13 mouse cellular contexts compared by ENCODE assay signal in the genomic region with DNA sequence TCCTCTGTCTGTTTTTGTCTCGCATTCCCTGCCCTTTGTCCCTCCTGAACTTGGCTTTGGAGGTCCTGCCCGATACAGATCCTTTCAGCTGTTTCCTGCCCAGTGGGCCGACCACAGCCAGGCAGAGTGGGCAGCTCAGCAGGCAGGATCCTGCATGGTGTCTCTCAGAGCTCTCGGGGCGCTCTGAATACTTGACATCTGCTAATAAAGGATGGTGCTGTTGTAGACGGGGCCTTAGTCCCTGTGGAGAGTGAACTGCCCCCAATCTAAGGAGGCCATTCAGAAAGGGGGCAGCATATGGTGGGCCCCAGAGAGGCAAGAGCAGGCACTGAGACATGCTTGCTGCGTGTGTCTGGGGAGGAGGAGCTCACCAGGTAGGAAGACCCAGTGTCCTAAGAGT. TPM values are rescaled to one million over a fixed set of nuclear protein-coding genes. Genes with fewer than 3 reads are reported as not detected.
A peak's percentile ranks its signal among the peaks of the same experiment; 100 is the strongest.
DNase-seq lines count a peak whose midpoint lies in the region; ATAC-seq lines count a peak whose summit lies in the region.
"Had no signal": no experiment of that assay in that cellular context is flagged by ENCODE, and none has a peak within 500 bp of the region (broad histone marks: within the 10 kb centered on the region; RNA-seq: fewer than 3 reads in every experiment).

No protein-coding gene starts in this region.

- no peak overlapping the region for H3K4me3 ChIP-seq in heart, embryonic 14.5 days (ENCODE audit: control insufficient read depth in 1 of 2, insufficient read depth in 1 of 2, low read depth in 1 of 2, low read length in 2 of 2)
- no peak overlapping the region for H3K4me3 ChIP-seq in midbrain, embryonic 11.5 days (ENCODE audit: low read depth, low read length)
- no peak overlapping the region for H3K4me3 ChIP-seq in midbrain, embryonic 16.5 days (ENCODE audit: low read depth, low read length)
- no peak overlapping the region for H3K4me3 ChIP-seq in hindbrain, embryonic 15.5 days
- H3K4me3 ChIP-seq: liver, embryonic 15.5 days; neural tube, embryonic 12.5 days had no signal

- H3K27me3 ChIP-seq in heart, embryonic 14.5 days (ENCODE audit: control insufficient read depth, insufficient read depth, low read length), result no peaks in the 10 kb centered on the region
- H3K27me3 ChIP-seq in midbrain, embryonic 11.5 days (ENCODE audit: control insufficient read depth, insufficient read depth, low read length), result no peaks in the 10 kb centered on the region
- no peaks in the 10 kb centered on the region for H3K27me3 ChIP-seq in midbrain, embryonic 16.5 days (ENCODE audit: control insufficient read depth, insufficient read depth, low read depth, low read length)
- no peaks in the 10 kb centered on the region for H3K27me3 ChIP-seq in hindbrain, embryonic 15.5 days
- H3K27me3 ChIP-seq: liver, embryonic 15.5 days; neural tube, embryonic 12.5 days had no signal

- no peaks in the 10 kb centered on the region; the same call in 1 of the 2 replicates for H3K36me3 ChIP-seq in heart, embryonic 14.5 days (ENCODE audit: control insufficient read depth, insufficient read depth, low read length)
- no peaks in the 10 kb centered on the region for H3K36me3 ChIP-seq in midbrain, embryonic 11.5 days (ENCODE audit: control insufficient read depth, insufficient read depth, low read length)
- H3K36me3 ChIP-seq in midbrain, embryonic 16.5 days (ENCODE audit: control insufficient read depth, insufficient read depth, low read length), result no peaks in the 10 kb centered on the region
- H3K36me3 ChIP-seq in hindbrain, embryonic 15.5 days, result 0 out of 2 replicates have a peak, but pooled peaks cover 3% of the 10 kb centered on the region
- H3K36me3 ChIP-seq: liver, embryonic 15.5 days had no signal

- 0 out of 2 replicates have a peak overlapping the region, but pooled peaks have one; percentile 6 for H3K4me2 ChIP-seq in heart, embryonic 14.5 days (ENCODE audit: low read length)
- H3K4me2 ChIP-seq in midbrain, embryonic 11.5 days, result no peak overlapping the region
- H3K4me2 ChIP-seq in midbrain, embryonic 16.5 days (ENCODE audit: low read length), result no peak overlapping the region
- no peak overlapping the region for H3K4me2 ChIP-seq in hindbrain, embryonic 15.5 days
- H3K4me2 ChIP-seq: liver, embryonic 15.5 days; neural tube, embryonic 12.5 days had no signal

- 0 out of 2 replicates have a peak, but pooled peaks have one; percentile 19 for ATAC-seq in heart, embryonic 14.5 days (ENCODE audit: insufficient number of reproducible peaks, insufficient read depth, low FRiP score, low read depth)
- ATAC-seq in midbrain, embryonic 11.5 days (ENCODE audit: low FRiP score), result 0 out of 2 replicates have a peak, but pooled peaks have one; percentile 44
- no peak for ATAC-seq in midbrain, embryonic 16.5 days
- peak; percentile 48; the same call in 1 of the 2 replicates for ATAC-seq in hindbrain, embryonic 15.5 days (ENCODE audit: low FRiP score, low read depth)

- WGBS in heart, embryonic 14.5 days, result 29% methylated on average over 7 of the region's 7 CpGs
- 22% methylated on average over 7 of the region's 7 CpGs for WGBS in midbrain, embryonic 11.5 days
- 13% methylated on average over 7 of the region's 7 CpGs for WGBS in midbrain, embryonic 16.5 days
- 16% methylated on average over 7 of the region's 7 CpGs for WGBS in hindbrain, embryonic 15.5 days

- H3K27ac ChIP-seq in heart, embryonic 14.5 days (replicated peaks in 1 of 2; ENCODE audit: control insufficient read depth in 1 of 2, insufficient read depth in 1 of 2, low read depth in 2 of 2, low read length in 2 of 2), result peak overlapping the region; percentile 58 to 79
- no peak overlapping the region for H3K27ac ChIP-seq in midbrain, embryonic 11.5 days (ENCODE audit: low read depth, low read length)
- H3K27ac ChIP-seq in midbrain, embryonic 16.5 days (ENCODE audit: low read length), result no peak overlapping the region
- no peak overlapping the region for H3K27ac ChIP-seq in hindbrain, embryonic 15.5 days (replicated peaks)
- H3K27ac ChIP-seq: liver, embryonic 15.5 days; neural tube, embryonic 12.5 days had no signal

- no peak for DNase-seq in heart, adult 8-10 months (ENCODE audit: low spot score)
- peak; percentile 90 for DNase-seq in midbrain, embryonic 11.5 days (ENCODE audit: low spot score, missing footprints)
- DNase-seq in retina, postnatal 1 day, result peak; percentile 59
- no peak for DNase-seq in spleen, adult 12 weeks (ENCODE audit: low spot score)
- no peak for DNase-seq in right cerebral cortex, postnatal 14 days

- no peaks in the 10 kb centered on the region for H3K9me3 ChIP-seq in heart, embryonic 14.5 days (ENCODE audit: control insufficient read depth, low read length)
- no peaks in the 10 kb centered on the region for H3K9me3 ChIP-seq in midbrain, embryonic 11.5 days (ENCODE audit: control insufficient read depth, low read length)
- H3K9me3 ChIP-seq in midbrain, embryonic 16.5 days (replicated peaks; ENCODE audit: control insufficient read depth, low read length, poor library complexity, severe bottlenecking), result no peaks in the 10 kb centered on the region
- no peaks in the 10 kb centered on the region for H3K9me3 ChIP-seq in hindbrain, embryonic 15.5 days
- H3K9me3 ChIP-seq: liver, embryonic 15.5 days; neural tube, embryonic 12.5 days had no signal

- H3K9ac ChIP-seq in heart, embryonic 14.5 days (ENCODE audit: low read length), result peak overlapping the region; percentile 58
- H3K9ac ChIP-seq in midbrain, embryonic 11.5 days (ENCODE audit: low read length), result peak overlapping the region; percentile 22; the same call in 1 of the 2 replicates
- H3K9ac ChIP-seq in midbrain, embryonic 16.5 days (ENCODE audit: low read depth, low read length), result no peak overlapping the region
- no peak overlapping the region for H3K9ac ChIP-seq in hindbrain, embryonic 15.5 days
- H3K9ac ChIP-seq: liver, embryonic 15.5 days; neural tube, embryonic 12.5 days had no signal

- H3K4me1 ChIP-seq in heart, embryonic 14.5 days (ENCODE audit: control insufficient read depth in 2 of 2, insufficient read depth in 2 of 2, low read length in 2 of 2), result peaks cover 29 to 49% of the 10 kb centered on the region in 2 experiments
- peaks cover 13% of the 10 kb centered on the region for H3K4me1 ChIP-seq in midbrain, embryonic 11.5 days (ENCODE audit: control insufficient read depth, insufficient read depth, low read length)
- peaks cover 8% of the 10 kb centered on the region for H3K4me1 ChIP-seq in midbrain, embryonic 16.5 days (ENCODE audit: control insufficient read depth, insufficient read depth, low read length)
- H3K4me1 ChIP-seq in hindbrain, embryonic 15.5 days (replicated peaks), result peaks cover 14% of the 10 kb centered on the region

RNA-seq across cellular contexts. Expression of gene Kcne1, which starts 53.6 kb away (rescaled TPM):
- 192 and 199 TPM in 2 replicates for polyA plus RNA-seq in heart, embryonic 14.5 days (2014; fragmentation: Nextera tagmentation; extraction: Ambion mirVana)
- 1 to 10 TPM; 2.7 to 7.8 (median 4.7) TPM for total RNA-seq in heart, adult 8-10 months (2022)
- 0.16 TPM in 1 of 2 replicates, not detected in the other for polyA plus RNA-seq in midbrain, embryonic 11.5 days (2014; fragmentation: Nextera tagmentation; extraction: Ambion mirVana)
- polyA plus RNA-seq in midbrain, embryonic 16.5 days (2015; fragmentation: Nextera tagmentation; extraction: Ambion mirVana), result not detected in 2 replicates
- polyA plus RNA-seq in hindbrain, embryonic 15.5 days (2015; fragmentation: Nextera tagmentation; extraction: Ambion mirVana), result 0.27 TPM in 1 of 2 replicates, not detected in the other
- total RNA-seq: granulocyte monocyte progenitor cell, adult 5-6 weeks; layer of hippocampus, postnatal 10 days had no signal
- polyA plus RNA-seq: liver, embryonic 15.5 days; neural tube, embryonic 12.5 days; spleen, adult 2 months had no signal

RNA-seq across cellular contexts. Expression of gene Rcan1, which starts 57.8 kb away (rescaled TPM):
- polyA plus RNA-seq in heart, embryonic 14.5 days (2014; fragmentation: Nextera tagmentation; extraction: Ambion mirVana), result 105 TPM in 2 replicates
- 100 to 1,000 TPM in 1 of 4 experiments, 10 to 100 TPM in 3; 51.0 to 123 (median 71.2) TPM for total RNA-seq in heart, adult 8-10 months (2022)
- polyA plus RNA-seq in midbrain, embryonic 11.5 days (2014; fragmentation: Nextera tagmentation; extraction: Ambion mirVana), result 38.6 and 40.7 TPM in 2 replicates
- polyA plus RNA-seq in midbrain, embryonic 16.5 days (2015; fragmentation: Nextera tagmentation; extraction: Ambion mirVana), result 76.3 and 80.8 TPM in 2 replicates
- polyA plus RNA-seq in hindbrain, embryonic 15.5 days (2015; fragmentation: Nextera tagmentation; extraction: Ambion mirVana), result 73.3 and 79.7 TPM in 2 replicates

Comparison
In these comparisons a context has a peak if more than half of its experiments do, and no peak if none do; other contexts are left out.
1. H3K9ac ChIP-seq: peak in heart, embryonic 14.5 days (single experiment) and midbrain, embryonic 11.5 days (single experiment); none in midbrain, embryonic 16.5 days (single experiment) and hindbrain, embryonic 15.5 days (single experiment).
2. H3K27ac ChIP-seq: peak in heart, embryonic 14.5 days (2 of 2); none in midbrain, embryonic 11.5 days (single experiment), midbrain, embryonic 16.5 days (single experiment) and hindbrain, embryonic 15.5 days (single experiment).
3. DNase-seq: peak in midbrain, embryonic 11.5 days (single experiment) and retina, postnatal 1 day (single experiment); none in heart, adult 8-10 months (single experiment), spleen, adult 12 weeks (single experiment) and right cerebral cortex, postnatal 14 days (single experiment).
4. RNA of gene Kcne1, which starts 53.6 kb away (polyA plus RNA-seq): 192 to 199 TPM in heart, embryonic 14.5 days; 0.27 TPM in hindbrain, embryonic 15.5 days, 0.16 TPM in midbrain, embryonic 11.5 days and not detected in midbrain, embryonic 16.5 days; every median in the first group is over 100 times any median in the second.